Mouse (Mus musculus) c-Kit-positive CD71-positive TER-119-negative erythroid progenitor cells, embryonic 14.5 days (primary cell): ENCODE results near the gene Btbd7.

Experiments used
- DNase-seq: peaks from one replicate; pipeline ENCODE4 v3.0.0-alpha.2; 2013; ENCODE audit warnings: low read depth

Gene Btbd7

DNA sequence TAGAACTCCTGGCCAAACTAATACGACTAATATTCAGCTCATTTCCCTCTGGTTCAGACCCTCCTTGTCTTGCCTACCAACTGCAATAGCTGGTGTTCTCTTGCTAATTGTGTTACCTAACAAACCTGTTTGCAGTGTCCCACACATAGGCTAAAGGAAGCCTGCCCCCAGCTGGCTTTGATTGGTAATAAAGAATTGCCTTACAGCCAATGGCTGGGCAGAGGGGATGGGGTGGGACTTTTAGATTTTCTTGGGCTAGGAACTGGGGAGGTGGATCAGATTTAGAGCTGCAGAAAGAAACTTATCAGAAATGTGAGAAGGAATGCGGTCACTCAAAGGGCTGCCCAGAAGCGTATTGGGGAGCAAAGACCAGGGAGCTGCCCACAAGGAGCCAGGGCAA lies 98.8 kb downstream of the Btbd7 start:
- DNase-seq: peak; percentile 35

DNA sequence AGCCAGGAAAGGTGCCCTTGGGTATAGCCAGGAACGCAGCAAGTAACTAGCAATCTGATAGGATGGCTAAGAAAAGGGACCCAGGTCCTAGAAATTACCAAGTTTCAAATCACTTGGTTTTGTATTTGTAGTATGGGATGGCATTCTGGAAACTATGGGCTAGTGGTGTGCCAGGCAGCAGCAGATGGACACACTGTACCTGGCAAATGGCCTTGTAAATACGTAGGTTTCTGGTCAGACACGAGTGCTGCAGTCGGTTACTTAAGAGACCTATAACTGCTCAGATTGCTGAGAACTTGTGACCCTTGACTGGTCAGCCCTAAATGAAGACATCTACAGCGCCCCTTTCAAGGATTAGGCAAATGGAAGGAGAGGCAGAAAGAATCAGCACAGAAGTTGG lies 100.1 kb downstream of the Btbd7 start:
- no peak for DNase-seq

DNA sequence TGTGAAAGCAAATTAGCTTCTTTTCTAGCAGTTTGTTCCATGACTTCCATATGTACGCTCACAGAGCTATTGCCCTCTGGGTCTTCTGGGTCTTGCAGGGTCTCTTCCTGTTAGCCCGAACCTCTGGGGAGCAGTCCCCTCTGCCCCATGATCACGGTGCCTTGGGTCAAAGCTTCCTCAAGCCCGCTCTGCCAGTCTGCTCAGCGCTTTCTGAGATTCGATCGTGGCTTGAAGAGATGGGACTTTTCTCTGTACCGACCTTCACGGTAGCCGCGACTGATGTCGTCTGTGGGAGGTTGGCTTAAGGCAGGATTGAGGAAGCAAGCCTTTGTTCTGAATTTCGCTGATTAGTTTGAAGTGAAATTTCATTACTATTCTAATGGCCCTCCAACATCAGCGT lies 102.2 kb downstream of the Btbd7 start:
- DNase-seq: no peak

DNA sequence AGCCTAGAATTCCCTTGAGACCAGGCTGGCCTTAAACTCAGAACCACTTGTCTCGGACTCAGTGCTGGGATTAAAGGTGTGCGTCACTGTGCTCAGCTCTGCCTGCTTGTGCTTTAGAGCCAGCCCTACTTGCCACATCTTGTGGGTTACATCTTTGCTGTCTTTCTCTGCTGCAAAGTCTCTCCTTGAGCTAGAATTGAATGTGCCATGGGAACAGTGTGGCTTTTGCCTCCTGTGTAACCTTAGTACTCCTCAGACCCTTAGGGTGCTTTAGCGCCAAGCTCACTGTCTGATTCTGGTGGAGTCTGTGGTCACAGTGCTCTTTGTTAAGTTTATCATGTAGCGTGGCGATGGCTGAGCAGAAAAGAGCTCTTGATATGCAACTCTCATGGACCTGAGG lies 105.6 kb downstream of the Btbd7 start:
- no peak for DNase-seq

DNA sequence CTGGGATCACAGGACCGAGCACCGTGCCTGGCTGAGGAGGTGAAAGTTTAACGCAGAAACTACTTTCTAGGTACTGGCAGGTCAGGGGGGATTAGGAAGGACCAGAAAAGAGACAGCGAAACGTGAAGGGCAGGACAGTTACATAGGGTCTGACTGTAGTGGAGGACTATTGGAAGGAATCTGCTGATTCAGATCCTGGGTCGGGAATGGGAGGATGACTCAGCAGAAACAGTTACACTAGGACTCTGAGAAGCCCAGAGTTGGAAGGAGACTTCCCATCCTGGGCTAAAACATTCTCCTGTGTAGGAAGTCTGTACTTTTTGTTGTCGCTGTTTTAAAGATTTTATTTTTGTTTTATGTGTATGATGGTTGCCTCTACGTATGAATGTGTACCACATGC lies 106.7 kb downstream of the Btbd7 start:
- no peak for DNase-seq

DNA sequence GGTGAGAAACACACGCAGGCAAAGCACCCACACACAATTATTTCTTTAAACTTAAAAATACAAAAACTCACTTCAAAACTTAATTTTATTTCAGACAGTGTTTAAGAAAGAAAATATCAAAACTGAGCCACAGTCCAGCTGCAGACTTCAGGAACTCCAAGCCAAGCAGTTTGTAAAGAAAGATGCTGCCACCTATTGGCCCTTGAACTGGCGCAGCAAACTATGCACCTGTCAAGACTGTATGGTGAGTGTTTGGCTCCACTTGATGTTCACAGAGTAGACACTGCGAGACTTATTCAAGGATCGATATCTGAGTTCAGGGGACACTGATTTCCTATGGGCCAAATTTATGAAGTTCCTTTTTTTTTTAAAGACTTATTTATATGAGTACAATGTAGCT lies 109.3 kb downstream of the Btbd7 start:
- no peak for DNase-seq

DNA sequence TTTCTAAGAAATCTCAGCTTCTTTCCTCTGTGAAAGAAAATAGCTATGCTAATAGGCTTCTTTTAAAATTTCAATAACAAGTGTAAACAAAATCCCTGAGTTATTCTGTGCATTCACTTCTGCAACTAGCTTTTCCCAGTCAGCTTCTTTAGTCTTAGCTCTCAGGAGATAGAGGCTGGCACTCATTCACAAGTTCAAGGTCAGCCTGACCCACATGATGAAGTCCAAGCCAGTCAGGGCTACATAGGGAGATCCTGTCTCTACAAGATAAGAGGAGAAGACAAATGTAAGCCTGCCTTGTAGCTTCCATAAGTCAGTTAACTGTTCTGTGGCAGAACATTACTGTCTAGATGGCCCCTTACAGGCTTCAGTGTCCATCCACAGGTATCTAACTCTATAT lies 114.6 kb downstream of the Btbd7 start:
- no peak for DNase-seq

DNA sequence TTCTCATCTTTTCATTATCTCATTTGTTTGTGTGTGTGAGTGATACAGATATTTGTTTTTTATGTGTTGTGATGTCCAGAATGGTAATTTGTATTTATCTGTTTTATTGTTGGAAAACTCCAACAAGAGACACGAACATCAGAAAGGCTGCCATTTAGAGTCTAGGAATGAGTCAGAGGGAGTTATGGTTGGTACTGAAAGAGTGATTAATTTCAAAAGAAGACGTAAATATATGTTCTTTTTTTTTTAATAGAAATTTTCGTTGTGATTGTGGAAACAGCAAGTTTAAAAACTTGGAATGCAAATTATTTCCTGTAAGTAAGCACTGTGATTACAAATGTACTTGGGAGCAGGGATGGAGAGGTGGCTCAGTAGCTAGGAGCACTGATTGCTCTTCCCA lies 116.6 kb downstream of the Btbd7 start:
- no peak for DNase-seq

DNA sequence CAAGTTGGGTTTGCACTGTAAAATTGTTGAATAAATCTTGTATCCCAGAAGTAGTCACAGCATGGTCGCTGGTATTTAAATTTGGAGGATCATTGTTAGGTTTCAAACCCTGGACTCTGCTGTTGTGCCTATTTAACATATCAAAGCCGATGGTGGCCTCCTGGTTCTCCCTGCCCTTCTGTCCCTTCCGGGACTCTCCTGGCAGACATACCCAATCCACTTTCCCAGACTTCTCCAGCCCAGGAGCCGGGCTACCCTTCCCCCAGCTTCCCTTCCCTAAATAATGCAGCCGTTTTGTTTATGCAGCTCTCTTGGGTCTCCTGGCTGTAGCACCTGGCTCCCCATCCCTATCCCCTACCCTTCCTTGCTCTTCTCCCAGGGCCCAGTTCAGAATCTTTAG lies 119.3 kb downstream of the Btbd7 start:
- DNase-seq: no peak

DNA sequence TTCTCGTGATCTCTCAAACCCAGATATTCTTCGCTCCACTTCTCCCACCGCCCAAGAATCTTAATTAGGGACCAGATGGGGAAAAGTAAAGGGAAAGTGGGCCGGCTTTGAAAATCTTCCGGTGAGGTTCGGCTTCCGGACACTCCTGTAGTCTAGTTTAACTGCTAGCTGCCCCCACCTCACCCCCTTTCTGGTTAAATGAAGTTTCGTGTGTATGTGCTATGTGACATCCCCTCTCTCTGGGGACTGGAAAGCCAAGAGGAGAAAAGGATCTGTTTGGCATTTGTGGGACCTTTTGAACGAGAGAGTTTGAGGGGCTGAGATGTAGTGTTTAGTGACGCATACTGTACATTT lies 119.9 kb downstream of the Btbd7 start, which contains the start of gene Gm20604:
TSS of gene Gm20604 (minus strand) at position 270 of the 354 bp plus-strand sequence.
- DNase-seq: no peak

DNA sequence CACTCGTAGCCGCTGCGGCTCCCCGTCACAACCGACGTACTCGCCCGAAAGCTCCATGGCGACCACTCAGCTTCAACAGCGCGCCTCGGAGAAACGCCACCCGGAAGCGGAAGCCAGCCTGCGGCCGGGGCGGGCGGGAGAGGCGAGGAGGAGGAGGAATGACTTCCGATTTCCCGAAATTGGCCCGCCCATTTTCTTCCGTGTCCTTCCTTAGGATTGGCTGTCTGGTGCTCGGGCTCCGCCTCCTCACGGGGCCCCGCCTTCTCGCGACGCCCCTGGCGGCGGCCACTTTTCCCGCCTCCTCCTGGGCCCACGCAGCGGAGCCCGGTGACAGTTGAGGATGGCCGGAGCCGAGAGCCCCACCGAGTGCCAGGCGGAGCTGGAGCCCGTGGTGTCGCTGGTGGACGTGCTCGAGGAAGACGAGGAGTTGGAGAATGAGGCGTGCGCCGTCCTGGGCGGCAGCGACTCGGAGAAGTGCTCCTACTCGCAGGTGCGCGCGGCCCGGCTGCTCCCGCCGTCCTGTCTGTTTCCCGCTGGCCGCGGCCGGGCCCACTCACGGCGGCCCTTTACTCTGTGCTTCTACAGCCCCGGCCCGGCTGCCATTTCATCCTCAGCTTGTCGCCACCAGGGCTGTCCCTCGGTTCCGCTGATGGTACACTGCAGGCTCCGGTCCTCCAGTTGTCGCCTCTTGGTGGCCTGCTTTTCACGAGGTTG lies 120.4 kb downstream of the Btbd7 start, which contains the start of the genes Gm28051, Gon7 and Ubr7:
TSS of gene Gm28051 (minus strand) at position 77 of the 714 bp plus-strand sequence.
TSS of gene Gon7 (minus strand) at position 115 of the 714 bp plus-strand sequence.
TSS of gene Ubr7 (plus strand) at position 279 of the 714 bp plus-strand sequence.
- peak; percentile 97 for DNase-seq

DNA sequence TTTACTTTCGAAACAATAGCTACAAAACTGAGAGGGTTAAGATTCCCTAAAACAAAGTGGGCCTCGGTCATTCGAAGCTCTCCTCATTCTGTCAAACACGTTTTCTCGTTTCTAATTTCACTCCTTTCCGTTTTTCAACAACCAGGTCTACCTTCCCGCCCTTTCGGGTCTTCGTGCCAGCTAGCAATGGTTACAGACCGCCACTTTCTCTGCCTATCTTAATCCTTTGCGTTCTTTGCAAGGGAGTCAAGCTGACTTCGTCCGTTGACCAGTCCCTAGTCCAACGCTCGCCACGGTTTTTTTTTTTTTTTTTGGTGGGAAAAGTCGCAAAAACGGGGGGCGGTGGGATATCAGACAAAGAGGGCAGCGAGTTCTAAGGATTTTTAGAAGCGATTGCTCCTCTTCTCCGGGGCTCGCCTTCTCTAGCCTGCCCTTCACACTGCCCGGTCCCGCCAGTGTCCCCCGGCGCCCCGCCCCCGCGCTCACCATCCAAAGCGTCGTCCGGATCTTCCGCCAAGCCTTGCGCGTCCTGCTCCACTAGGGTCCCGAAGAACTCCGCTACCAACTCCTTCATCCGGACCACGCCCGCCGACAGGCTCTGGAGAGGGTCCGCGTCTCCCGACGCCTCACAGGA lies 121.1 kb downstream of the Btbd7 start:
- DNase-seq: no peak

DNA sequence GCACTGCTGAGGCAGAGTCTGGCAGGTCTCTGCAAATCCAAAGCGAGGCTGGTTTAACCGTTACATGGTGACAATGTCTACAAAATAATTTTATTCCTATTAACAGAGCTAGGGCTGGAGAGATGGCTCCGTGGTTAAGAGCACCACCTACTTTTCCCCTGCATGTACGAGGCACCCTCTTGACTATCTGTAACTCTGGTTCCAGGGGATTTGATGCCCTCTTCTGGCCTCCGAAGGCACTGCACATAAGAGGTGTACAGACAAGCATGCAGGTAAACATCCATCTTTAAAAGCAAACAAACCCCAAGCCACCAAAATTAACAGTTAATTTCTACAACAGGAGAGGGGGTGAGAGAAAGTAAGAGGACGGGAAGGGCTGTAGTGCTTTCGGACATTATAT lies 122.0 kb downstream of the Btbd7 start:
- peak; percentile 50 for DNase-seq

DNA sequence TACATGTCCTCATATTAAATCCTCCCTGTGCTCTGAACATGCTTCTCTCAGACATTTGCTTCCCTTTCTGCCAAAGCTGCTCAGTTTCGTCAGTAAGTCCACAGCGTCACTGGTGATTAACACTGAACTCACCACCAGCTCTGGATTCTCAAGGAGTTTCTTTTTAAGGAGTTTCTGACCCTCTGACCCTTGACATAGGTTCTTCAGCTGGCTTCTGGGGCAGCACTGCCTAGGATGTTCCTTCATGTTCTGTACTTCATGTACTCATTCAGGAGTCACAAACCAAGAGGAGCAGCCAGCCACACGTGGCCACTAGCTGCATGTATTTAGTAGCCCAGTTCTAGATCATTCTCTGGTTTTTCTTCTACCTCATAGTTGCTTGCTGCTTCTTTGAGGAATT lies 130.0 kb downstream of the Btbd7 start:
- DNase-seq: no peak

DNA sequence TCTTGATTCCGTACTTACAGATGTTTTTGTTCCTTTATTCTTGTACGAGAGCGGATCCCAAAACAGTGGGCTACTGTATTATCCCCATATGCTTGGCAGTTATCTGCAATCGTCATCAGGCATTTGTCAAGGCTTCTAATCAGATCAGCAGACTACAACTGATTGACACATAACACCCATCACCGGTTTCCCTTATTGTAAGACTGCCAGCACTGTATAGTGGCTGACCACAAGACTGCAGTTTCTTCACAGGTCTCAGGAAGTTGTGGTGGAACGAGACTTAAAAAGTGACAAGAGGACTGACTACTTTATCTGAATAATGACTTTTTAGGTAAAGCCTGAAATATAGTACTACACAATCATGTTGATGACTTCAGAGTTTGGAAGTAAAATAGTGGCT lies 133.4 kb downstream of the Btbd7 start:
- DNase-seq: no peak

DNA sequence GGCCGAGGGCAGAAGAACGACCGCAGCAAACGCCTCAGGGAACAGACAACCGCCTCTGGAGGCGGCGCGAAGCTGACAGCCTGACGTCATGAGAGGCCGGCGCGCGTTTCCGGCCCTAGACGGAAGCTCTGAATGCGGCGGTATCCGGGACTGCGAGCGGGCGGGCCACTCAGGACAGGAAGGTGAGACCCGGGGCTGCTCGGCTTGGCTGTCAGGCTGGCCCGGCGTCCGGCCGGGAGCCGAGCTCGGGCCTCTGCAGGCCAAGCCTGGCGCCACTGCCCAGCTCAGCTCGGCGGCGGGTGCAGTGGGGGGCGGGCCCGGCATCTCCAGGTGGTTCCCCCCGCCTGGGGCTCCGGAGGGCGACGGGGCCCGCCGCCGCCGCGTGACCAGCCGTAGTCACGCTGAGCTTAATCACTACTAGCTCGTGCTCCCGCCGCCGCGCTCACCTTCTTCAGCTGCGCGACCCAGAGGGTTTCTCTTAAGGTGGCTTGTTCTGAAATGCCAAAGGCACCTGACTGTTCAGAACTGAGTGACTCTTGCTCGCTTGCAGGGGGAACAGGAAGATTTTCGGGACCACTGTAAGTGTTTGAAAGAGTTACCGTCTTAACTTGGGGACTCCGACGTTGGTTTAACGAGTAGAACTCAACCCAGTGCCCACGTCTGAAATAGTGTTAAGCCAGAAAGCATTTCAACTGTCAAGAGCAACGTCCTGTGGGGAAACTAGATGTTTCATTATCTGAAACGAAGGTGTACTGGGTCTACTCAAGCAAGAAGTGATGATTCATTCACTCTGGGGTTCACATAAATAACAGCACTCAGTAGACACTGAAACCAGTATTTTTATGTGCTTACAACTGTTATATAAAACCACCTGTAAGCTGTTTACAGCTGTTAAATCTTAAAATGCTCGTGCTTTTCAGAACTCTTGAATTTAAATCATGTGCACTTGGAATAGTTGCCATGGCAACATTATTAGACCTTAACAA lies 134.4 kb downstream of the Btbd7 start, which contains the start of the genes Moap1 and Tmem251:
TSS of gene Moap1 (minus strand) at position 73 of the 986 bp plus-strand sequence.
TSS of gene Tmem251 (plus strand) at position 174 of the 986 bp plus-strand sequence.
- DNase-seq: peak; percentile 88

DNA sequence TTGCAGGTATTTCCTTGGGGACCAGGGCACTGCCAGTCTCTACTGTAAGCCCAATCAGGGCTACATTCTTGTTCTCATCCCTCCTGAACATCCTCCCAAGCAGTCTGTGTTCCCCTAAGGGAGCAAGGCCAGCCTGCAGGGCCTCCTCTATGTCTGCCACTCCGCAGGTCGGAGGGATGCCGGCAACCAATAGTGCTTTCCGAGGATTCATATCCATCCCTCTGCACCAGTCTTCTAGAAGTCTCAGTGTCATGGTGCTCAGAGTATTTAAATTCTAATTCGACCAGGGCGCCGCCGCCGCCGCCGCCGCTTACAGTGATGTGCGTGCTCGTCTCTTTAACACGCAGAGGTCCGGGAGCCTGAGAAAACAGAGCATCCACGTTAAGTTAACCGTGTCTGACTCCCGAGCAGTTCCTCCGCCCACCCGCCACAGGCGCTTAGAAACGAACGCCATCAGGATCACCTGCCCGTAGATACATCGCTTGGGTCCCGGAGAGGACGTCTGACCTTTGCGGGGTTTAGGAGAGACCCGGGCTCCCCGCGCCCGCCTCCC lies 135.2 kb downstream of the Btbd7 start:
- DNase-seq: no peak

DNA sequence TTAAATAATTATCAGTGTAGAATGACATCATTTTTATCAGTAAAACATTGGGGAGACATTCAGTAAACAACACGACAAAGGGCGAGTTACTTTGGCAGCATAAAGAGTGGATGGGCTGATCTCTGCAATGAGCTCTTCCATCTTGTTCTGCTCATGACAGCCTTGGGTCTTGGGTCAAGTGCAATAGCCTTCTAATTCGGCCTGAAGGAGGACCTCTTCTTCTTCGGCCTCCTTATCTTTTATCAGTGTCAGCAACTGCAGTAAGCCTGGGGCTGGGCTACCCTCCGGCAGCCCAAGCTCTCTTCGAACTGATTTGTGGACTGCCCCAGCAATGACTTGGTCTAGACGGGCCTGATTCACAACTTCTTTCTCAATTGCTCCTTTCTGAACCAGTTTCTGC lies 136.2 kb downstream of the Btbd7 start:
- DNase-seq: no peak

DNA sequence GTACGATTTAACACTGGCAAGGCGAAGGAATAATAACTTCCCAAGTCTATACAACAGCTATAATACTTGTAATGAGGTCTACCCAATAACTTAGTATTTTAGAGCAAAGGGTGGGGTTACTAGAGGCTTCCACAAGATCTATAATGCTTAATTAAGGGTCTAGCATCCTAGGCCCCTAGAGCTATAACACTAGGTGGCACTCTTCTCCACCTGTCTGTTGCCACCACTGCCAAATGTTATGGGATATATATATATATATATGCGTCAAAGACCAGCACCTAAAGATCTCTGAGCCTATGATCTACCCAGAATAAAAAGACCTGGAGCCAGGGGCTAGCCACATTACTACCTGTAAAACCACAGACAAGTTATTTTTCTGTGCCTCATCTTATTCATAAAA lies 138.0 kb downstream of the Btbd7 start:
- DNase-seq: no peak

DNA sequence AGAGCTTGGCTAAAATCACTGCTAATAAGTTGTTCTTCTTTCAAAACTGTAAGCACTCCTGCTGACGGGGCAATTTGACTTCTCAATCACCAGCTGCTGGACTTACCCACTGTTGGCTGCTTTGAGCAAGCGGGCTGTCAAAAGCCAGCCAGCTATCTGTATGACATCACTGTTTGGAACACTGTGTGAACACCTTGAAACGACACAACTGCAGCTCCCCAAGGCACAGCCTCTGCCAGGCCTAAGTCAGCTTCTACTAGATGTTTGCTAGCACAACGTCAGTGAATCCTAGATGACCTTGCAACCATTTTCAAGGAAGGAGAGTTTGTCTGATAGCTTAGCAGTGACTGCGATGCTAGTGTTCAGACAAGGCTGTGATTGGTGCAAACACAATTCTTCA lies 139.2 kb downstream of the Btbd7 start:
- no peak for DNase-seq

DNA sequence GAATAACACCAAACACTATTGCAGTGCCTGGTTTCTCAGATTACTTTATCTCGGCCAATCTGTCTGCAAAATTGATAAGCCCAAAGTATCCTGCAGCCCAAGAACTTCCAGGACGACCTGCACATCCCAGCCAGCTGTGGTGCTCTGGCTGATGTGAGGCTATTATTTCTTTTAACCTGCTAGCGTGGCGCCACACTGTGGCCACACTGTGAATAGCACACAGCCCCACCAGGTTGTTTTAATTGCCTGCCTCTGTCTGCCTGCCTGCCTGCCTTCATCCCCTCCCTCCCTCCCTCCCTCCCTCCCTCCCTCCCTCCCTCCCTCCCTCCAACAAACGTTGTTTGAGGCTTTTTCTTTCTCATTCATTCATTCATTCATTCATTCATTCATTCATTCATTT lies 144.9 kb downstream of the Btbd7 start:
- peak; percentile 62 for DNase-seq
